Mouse (Mus musculus) T-cell, adult 2 months (primary cell): Measurements from ENCODE around the gene Ddx51.

Experiments used
- DNase-seq: peaks from one replicate; pipeline ENCODE4 v3.0.0; 2022; ENCODE audit warnings: low spot score

The Ddx51 gene

DNA sequence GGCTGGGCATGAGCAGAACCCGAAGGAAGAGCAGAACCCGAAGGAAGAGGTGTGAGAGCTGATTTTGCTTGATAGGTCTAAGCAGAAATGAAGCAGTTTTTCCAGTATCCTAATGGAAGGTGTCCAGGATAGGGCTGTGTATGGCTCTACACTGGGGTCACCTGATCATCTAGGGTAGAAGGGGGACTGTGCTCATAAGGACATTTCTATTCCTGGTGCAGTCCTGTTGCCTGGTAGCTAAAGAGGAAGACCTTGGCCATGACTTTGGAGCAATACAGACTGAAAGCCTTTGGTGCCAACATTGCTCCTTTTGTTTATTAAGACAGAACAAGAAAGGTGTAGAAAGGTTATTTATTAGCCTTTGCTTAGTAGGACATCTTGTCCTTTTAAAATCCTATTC, 10.8 kb downstream of the Ddx51 start:
- DNase-seq: no peak

DNA sequence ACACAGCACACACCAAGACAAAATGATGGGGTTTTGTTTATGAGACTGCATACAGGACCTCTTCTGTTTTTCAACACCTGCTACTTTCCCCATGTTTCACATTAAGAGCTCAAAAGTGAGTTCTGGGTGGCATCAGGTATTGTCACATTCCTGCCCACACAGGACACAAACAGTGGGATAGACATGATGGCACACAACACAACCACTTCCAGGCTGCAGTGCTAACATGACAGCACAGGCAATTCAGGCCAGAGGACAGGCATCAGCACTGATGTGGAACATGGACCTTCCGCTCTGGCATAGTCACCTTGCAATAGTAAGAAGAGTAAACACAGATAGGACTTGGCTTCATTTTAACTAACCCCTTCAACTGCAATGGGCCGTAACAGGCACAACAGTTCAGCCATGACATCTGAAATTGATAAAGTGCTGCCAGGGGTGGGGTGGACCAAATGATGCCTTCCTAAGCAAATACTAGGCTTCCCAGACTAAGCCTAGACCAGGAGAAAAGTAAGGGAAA, 11.6 kb downstream of the Ddx51 start:
- DNase-seq: no peak

DNA sequence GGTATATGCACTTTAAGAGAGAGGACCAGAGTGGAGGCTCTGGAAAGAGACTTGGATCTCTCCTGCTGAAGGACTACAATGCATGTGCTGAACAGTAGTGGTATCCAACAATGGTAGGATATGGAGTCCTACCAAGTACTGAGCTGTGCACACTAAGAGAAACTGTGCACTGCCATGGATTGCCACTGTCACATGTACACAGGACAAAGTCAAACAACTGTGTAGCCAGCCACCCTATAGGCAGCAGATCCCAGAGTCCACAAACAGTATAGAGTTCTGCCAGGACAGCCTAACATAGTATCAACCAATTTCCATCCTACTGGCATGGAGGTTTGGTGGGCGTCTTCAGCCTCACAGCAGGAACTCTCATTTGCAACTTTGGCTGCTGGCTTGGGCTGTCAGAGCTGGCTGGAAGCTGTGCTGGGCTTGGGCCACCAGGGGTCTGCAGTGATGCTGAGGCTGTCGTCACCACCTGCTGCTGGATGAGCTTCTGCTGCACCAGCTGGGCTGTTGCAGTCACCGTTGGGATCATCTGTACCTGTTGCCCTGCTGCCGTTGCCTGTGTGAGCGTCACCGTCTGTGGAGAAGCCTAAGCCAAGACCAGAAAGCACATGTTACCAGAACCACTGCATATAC, 12.4 kb downstream of the Ddx51 start:
- no peak for DNase-seq

DNA sequence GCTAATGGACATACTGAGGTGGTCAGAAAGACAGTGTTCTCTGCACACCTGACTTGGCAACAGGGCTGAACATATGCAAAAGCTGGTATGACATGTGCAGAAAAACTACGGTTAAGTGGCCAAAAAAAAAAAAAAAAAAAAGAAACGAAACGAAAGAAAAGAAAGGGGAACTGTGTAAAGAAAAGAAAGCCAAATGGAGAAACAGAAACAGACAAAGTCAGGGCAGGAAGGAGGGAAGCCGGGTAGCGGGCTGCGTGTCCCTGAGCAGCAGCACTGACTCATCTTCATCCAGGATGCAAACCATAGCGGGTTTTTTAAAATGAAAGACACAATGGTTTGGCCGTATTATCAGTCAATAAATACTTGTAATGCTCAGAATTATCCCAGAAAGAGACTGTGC, 28.8 kb downstream of the Ddx51 start:
- DNase-seq: no peak

DNA sequence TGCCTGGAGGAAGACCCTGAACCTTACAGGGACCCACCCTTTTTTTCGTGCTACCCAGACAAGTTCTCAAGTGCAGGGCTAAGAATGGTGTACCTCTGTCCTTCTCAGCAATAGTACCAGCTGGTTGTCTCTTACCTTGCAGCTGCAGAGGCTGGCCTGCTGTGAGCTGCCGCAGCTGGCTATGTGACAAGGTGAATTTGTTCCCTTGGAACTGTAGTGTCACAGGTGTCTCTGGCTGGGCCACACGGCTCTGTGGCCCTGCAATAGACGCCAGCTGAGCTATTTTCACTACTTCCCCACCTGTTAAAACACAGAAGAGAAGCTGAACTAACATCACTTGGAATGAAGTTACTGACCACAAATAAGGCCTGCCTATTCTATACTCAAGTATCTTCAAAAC, 45.4 kb downstream of the Ddx51 start:
- DNase-seq: no peak

DNA sequence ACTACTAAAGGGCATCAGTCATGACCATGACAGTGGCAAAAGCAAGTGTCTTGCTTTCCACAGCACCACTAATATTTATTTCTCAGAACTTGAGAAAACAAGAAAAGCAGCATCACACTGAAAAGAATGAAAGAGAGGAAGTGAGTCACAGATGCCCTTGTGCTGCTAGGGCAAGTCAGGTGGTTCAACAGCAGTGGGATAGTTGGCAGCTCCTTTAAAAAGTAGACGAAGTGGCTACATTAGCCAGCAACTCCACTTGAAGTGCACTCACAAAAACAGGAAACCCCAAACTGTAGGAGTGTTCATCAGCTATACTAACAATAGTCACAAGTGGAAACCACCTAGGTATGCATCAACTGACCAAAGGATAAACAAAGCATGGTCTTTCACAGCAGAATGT, 50.8 kb downstream of the Ddx51 start:
- DNase-seq: no peak

DNA sequence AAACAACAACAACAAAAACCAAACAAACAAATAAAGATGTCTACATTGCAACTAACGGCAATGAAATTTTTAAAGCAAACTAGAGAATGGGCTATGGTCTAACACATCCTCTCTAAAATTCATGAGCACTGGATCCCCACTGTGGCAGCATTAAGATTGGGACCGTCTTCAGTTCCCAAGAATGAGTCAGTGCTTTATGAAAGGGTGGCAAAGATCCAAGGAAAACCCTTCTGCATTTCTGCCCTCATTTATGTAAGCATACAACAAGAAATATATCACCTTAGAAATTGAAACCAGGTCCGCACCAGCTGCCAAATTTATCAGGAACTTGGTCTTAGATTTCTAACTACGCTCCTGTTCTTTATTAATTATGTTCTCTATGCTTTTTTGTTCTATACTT, 56.0 kb downstream of the Ddx51 start:
- DNase-seq: no peak
